Mouse (Mus musculus) lung, postnatal 0 days (tissue): Measurements from ENCODE around the gene Gjd2.

ENCODE experiments used
- CTCF ChIP-seq: IDR thresholded peaks from 2 replicates; pipeline ENCODE4 v1.5.1; 2016; ENCODE audit warnings: antibody characterized with exemption, mild to moderate bottlenecking
- EP300 ChIP-seq: IDR thresholded peaks from 2 replicates; pipeline ENCODE4 v1.6.1; 2016; ENCODE audit warnings: antibody characterized with exemption, mild to moderate bottlenecking, control low read depth

- TF ChIP-seq CTCF = no peak
- no peak for TF ChIP-seq EP300
Observed at GRCm38 (mm10) chr2:114047960-114048611, 34.7 kb upstream of the Gjd2 start.
